Mouse (Mus musculus): ENCODE measurements at regions not wholly inside any gene's neighbourhood (a gene's known extent, or its start where the extent isn't known, plus 50 kb on each side); places are given as distances from the start of the nearest gene placed in this dataset.
A peak's percentile ranks its signal among the peaks of the same experiment; 100 is the strongest.

DNA sequence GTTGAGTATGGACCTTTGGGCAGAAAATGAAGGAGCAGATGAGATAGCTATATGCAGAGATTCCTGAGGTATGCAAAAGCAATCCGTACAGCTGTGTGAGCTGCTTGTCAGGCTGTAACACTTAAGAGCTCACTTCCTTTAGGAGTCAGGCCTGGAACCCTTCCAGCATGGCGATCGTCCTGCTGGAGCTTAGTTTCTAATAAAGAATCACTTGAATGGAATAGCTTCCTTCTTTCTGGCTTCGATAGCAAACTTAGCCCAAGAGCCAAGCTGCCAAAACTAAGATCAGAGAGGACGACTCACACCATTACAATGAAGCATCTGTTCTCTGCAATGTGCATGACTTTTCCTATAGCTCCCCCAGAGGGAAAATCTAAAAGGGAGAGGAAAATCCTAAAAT is 253.4 kb upstream of the Amot start:
- WGBS: 28% methylated on average over 5 of the region's 5 CpGs

DNA sequence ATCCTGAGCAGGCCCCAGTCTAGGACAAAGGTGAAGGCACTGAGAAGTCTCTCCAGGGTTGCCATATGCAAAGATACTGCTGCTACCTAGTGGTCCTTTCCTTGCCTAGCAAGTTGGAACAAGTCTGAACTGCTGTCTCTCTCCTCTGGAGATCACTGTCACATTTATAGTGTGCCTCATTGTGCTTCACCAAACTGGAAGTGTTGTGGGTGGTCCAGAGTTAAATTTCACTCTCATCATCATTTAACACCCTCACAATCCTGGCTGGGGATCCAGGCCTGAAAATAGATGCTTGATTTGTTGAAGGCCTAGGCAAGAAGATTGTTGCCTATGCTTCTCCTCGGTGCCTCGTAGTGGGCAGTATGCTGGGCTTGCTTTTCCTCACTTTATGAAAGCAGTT is 248.4 kb upstream of the Amot start:
- no peak for ATAC-seq (ENCODE audit: low read depth)
- 91% methylated on average over 2 of the region's 2 CpGs for WGBS

More for the DNA sequence above, 253.4 kb upstream of the Amot start:
- Histone ChIP-seq H3K36me3 (ENCODE audit: control insufficient read depth, insufficient read depth, low read length) (no peaks in the 10 kb centered on the region), H3K4me3 (ENCODE audit: low read length) (no peak overlapping the region), H3K27ac (ENCODE audit: low read length) (no peak overlapping the region), H3K9ac (ENCODE audit: low read length) (no peak overlapping the region), H3K4me2 (ENCODE audit: low read depth, low read length) (no peak overlapping the region), H3K27me3 (ENCODE audit: control insufficient read depth, insufficient read depth, low read depth, low read length) (no peaks in the 10 kb centered on the region), H3K4me1 (replicated peaks; ENCODE audit: control insufficient read depth, insufficient read depth, low read length) (no peaks in the 10 kb centered on the region), H3K9me3 (ENCODE audit: control insufficient read depth, low read length) (no peaks in the 10 kb centered on the region)
- peak; percentile 81 for ATAC-seq (ENCODE audit: low read depth)

More for the DNA sequence above, 248.4 kb upstream of the Amot start:
- Histone ChIP-seq H3K4me3 (ENCODE audit: low read length) (no peak overlapping the region), H3K27me3 (ENCODE audit: control insufficient read depth, insufficient read depth, low read depth, low read length) (no peaks in the 10 kb centered on the region), H3K4me1 (replicated peaks; ENCODE audit: control insufficient read depth, insufficient read depth, low read length) (no peaks in the 10 kb centered on the region), H3K9ac (ENCODE audit: low read length) (no peak overlapping the region), H3K36me3 (ENCODE audit: control insufficient read depth, insufficient read depth, low read length) (no peaks in the 10 kb centered on the region), H3K27ac (ENCODE audit: low read length) (no peak overlapping the region), H3K9me3 (ENCODE audit: control insufficient read depth, low read length) (no peaks in the 10 kb centered on the region), H3K4me2 (ENCODE audit: low read depth, low read length) (no peak overlapping the region)

All from lung, embryonic 16.5 days (tissue).